Mouse (Mus musculus) liver, embryonic 12.5 days (tissue): ENCODE results near the gene Mitd1. TPM values are rescaled to one million over a fixed set of nuclear protein-coding genes. Genes with fewer than 3 reads are reported as not detected.

Experiments
- ATAC-seq: fragments of 200-750 bp; cut with Nextera tagmentation; 2 replicates; pipeline ENCODE4 v1.8.0; 2017; ENCODE audit warnings: moderate number of reproducible peaks, mild to moderate bottlenecking, moderate library complexity
- H3K27ac ChIP-seq: fragments of 300-500 bp; sonication (generic); 2 replicates; pipeline ENCODE4 v1.5.1; 2016; ENCODE audit warnings: mild to moderate bottlenecking
- H3K27me3 ChIP-seq: fragments of 300-500 bp; sonication (generic); replicated peaks from 2 replicates; pipeline ENCODE4 v1.6.1; 2016; ENCODE audit warnings: mild to moderate bottlenecking, moderate library complexity
- H3K36me3 ChIP-seq: fragments of 300-500 bp; sonication (generic); 2 replicates; pipeline ENCODE4 v1.6.1; 2016; ENCODE audit warnings: mild to moderate bottlenecking, moderate library complexity
- H3K4me1 ChIP-seq: fragments of 300-500 bp; sonication (generic); 2 replicates; pipeline ENCODE4 v1.6.1; 2016
- H3K4me2 ChIP-seq: fragments of 300-500 bp; sonication (generic); 2 replicates; pipeline ENCODE4 v1.6.1; 2016; ENCODE audit warnings: mild to moderate bottlenecking, moderate library complexity
- H3K4me3 ChIP-seq: fragments of 300-500 bp; sonication (generic); 2 replicates; pipeline ENCODE4 v1.5.1; 2016; ENCODE audit warnings: mild to moderate bottlenecking, moderate library complexity
- H3K9ac ChIP-seq: fragments of 300-500 bp; sonication (generic); 2 replicates; pipeline ENCODE4 v1.6.1; 2016; ENCODE audit warnings: mild to moderate bottlenecking, moderate library complexity
- H3K9me3 ChIP-seq: fragments of 300-500 bp; sonication (generic); replicated peaks from 2 replicates; pipeline ENCODE4 v1.6.1; 2016; ENCODE audit warnings: mild to moderate bottlenecking, moderate library complexity
- WGBS: fragments of 180-500 bp; shearing (Covaris S2); methylation state at CpG from one replicate; pipeline ENCODE4 v1.1.7; 2016; ENCODE audit not compliant: insufficient replicate concordance; 5-methylcytosine and 5-hydroxymethylcytosine counted together
- polyA plus RNA-seq: library from polyadenylated mRNA; unstranded; fragments of >200 nt; fragmentation: Nextera tagmentation; extraction: Ambion mirVana; gene quantifications from 2 replicates; pipeline ENCODE4 v1.2.1, GENCODE M21; 2016

Gene Mitd1
- polyA plus RNA-seq, 1 experiment from 2014 or later, result 22.3 TPM

- Histone ChIP-seq H3K9me3 (no peaks in the 10 kb centered on the region), H3K27me3 (no peaks in the 10 kb centered on the region; the same call in 1 of the 2 replicates), H3K36me3 (no peaks in the 10 kb centered on the region), H3K4me1 (peaks cover 39% of the 10 kb centered on the region), H3K4me2 (peak within 1 kb of the TSS; percentile 93), H3K27ac (peak within 1 kb of the TSS; percentile 93), H3K9ac (peak within 1 kb of the TSS; percentile 81), H3K4me3 (peak within 1 kb of the TSS; percentile 76)
- 76% methylated on average over 6 of the region's 6 CpGs for WGBS
- ATAC-seq, result no peak
These were observed 23.9 kb downstream of the Mitd1 start, which contains the start of gene Tsga10 for GRCm38 (mm10) chr1:37866286-37866685. Tsga10 (minus strand) TSS chr1:37866429.

- Histone ChIP-seq H3K4me2 (peak overlapping the region; percentile 93), H3K27me3 (no peaks in the 10 kb centered on the region; the same call in 1 of the 2 replicates), H3K4me1 (peaks cover 33% of the 10 kb centered on the region), H3K9ac (peak overlapping the region; percentile 81), H3K9me3 (no peaks in the 10 kb centered on the region), H3K27ac (peak overlapping the region; percentile 93), H3K4me3 (peak overlapping the region; percentile 76), H3K36me3 (no peaks in the 10 kb centered on the region)
- WGBS, result 9% methylated on average over 23 of the region's 23 CpGs
- ATAC-seq, result no peak
These were observed 24.6 kb downstream of the Mitd1 start for GRCm38 (mm10) chr1:37865401-37866215.

GRCm38 (mm10) chr1:37864511-37865400 lies 25.5 kb downstream of the Mitd1 start:
- peak overlapping the region; percentile 93 for H3K27ac ChIP-seq
- H3K9ac ChIP-seq, result peak overlapping the region; percentile 81
- no peaks in the 10 kb centered on the region for H3K9me3 ChIP-seq
- under 1% methylated on average over 89 of the region's 90 CpGs for WGBS
- H3K36me3 ChIP-seq, result no peaks in the 10 kb centered on the region
- H3K4me2 ChIP-seq, result peak overlapping the region; percentile 93
- peak overlapping the region; percentile 76 for H3K4me3 ChIP-seq
- H3K27me3 ChIP-seq, result no peaks in the 10 kb centered on the region; the same call in 1 of the 2 replicates
- peak; percentile 97 for ATAC-seq
- peaks cover 31% of the 10 kb centered on the region for H3K4me1 ChIP-seq

- Histone ChIP-seq H3K4me3 (no peak overlapping the region), H3K9me3 (no peaks in the 10 kb centered on the region), H3K27ac (no peak overlapping the region), H3K4me1 (no peaks in the 10 kb centered on the region), H3K4me2 (no peak overlapping the region), H3K9ac (no peak overlapping the region), H3K36me3 (no peaks in the 10 kb centered on the region), H3K27me3 (no peaks in the 10 kb centered on the region)
- WGBS, result 39% methylated on average over 2 of the region's 2 CpGs
- no peak for ATAC-seq
These were observed 39.5 kb downstream of the Mitd1 start for GRCm38 (mm10) chr1:37850696-37851095.

GRCm38 (mm10) chr1:37846878-37847277 lies 43.3 kb downstream of the Mitd1 start:
- ATAC-seq, result no peak
- WGBS, result 68% methylated on average over 8 of the region's 8 CpGs

GRCm38 (mm10) chr1:37831681-37832080 lies 58.5 kb downstream of the Mitd1 start:
- Histone ChIP-seq H3K4me3 (no peak overlapping the region), H3K4me2 (no peak overlapping the region), H3K36me3 (no peaks in the 10 kb centered on the region), H3K4me1 (no peaks in the 10 kb centered on the region), H3K27me3 (no peaks in the 10 kb centered on the region), H3K27ac (no peak overlapping the region), H3K9ac (no peak overlapping the region), H3K9me3 (no peaks in the 10 kb centered on the region)
- no peak for ATAC-seq
- WGBS, result 63% methylated on average over 2 of the region's 2 CpGs

More at GRCm38 (mm10) chr1:37846878-37847277, 43.3 kb downstream of the Mitd1 start:
- Histone ChIP-seq H3K9me3 (no peaks in the 10 kb centered on the region), H3K27me3 (no peaks in the 10 kb centered on the region), H3K4me2 (no peak overlapping the region), H3K36me3 (no peaks in the 10 kb centered on the region), H3K4me3 (no peak overlapping the region), H3K4me1 (no peaks in the 10 kb centered on the region), H3K27ac (no peak overlapping the region), H3K9ac (no peak overlapping the region)

Other genes starting within 250 kb of the Mitd1 start
- gene 2010300C02Rik, start 170.3 kb downstream of the Mitd1 start, polyA plus RNA-seq, result 0.27 and 0.35 TPM in 2 replicates
- gene Tsga10, start 24.0 kb downstream of the Mitd1 start, polyA plus RNA-seq, result 2.2 and 2.3 TPM in 2 replicates
- gene Lipt1, start 18.7 kb downstream of the Mitd1 start, polyA plus RNA-seq, result 6.8 and 8.0 TPM in 2 replicates
- 216 and 221 TPM in 2 replicates for gene Mrpl30, start 66 bp upstream of the Mitd1 start, polyA plus RNA-seq
- gene Lyg2, start 26.1 kb upstream of the Mitd1 start, polyA plus RNA-seq, result not detected in 2 replicates
- not detected in 2 replicates for gene Lyg1, start 67.3 kb upstream of the Mitd1 start, polyA plus RNA-seq
- 82.7 and 86.3 TPM in 2 replicates for gene Txndc9, start 107.5 kb upstream of the Mitd1 start, polyA plus RNA-seq
- 28.5 and 28.8 TPM in 2 replicates for gene Eif5b, start 107.6 kb upstream of the Mitd1 start, polyA plus RNA-seq
- gene Rev1, start 239.4 kb upstream of the Mitd1 start, polyA plus RNA-seq, result 28.1 and 28.4 TPM in 2 replicates